Mouse (Mus musculus): ENCODE results near the gene Vdr. TPM values are rescaled to one million over a fixed set of nuclear protein-coding genes. Genes with fewer than 3 reads are reported as not detected.
A peak's percentile ranks its signal among the peaks of the same experiment; 100 is the strongest.

Vdr gene
- total RNA-seq, 2 experiments from 2014 or later: 0.59 to 4.1 TPM

DNA sequence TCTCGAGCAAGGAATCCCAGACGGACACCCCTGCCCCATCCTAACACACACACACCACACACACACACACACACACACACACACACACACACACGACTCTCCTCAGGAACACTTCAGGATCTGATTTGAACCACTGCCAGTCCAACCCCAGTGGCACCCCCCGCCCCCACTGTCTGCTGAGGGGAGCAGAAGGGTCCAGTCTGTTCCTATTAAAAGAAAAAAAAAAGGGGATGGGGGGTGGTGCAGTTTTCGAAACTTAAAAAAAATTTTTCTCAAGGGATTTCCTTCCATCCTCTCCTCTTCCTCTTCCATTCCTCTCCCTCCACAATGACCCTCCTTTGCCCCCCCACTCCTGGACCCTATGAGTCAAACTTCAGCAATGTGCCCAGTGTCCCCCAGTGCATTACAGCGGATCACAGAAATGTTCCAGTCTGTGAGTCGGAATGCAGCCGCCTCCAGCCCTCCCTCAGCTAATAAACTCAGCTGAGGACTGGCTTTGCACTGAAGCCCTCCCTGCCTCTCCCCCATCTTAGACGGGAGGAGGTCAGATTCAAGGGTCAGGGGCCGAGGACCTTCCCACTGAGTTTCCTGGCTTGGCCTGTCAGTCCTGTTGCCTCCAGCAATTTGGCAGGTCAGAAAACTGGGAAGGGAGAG is 78.3 kb downstream of the Vdr start:
- ATAC-seq (ENCODE audit: poor library complexity, severe bottlenecking): no peak

DNA sequence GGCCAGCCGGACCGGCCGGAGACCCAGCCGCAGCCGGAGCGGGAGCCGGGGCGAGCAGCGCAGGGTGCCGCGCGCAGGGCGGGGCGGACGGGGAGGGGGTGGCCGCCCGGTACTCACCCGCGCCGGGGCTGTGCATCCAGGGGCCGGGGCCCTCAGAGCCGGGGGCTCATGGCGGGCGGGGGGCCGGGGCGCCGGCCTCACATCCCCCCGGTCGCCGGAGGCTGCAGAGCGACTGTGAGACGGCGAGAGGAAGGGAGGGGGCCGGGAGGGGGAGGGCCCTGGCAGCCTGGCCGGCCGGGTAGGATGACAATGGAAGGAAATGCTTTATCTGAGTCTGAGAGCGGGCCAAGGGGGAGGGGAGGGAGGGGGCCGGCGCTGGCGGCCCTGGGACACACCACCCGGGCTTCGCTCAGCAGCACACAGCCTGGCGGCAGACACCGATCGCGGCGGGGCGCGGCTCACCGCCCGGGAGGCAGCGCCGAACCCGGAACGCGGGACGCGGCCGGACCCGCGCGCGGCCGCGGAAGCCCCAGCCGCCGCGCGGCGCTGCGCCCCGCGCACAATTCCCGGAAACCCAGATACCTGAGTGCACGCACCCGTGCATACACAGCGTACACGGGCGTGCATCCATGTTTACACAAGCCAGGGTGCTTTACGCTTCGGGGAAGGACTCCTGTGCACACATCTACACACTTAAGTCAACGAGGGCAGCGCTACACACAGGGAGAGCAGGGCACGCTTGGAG is 79.0 kb downstream of the Vdr start:
- peak; percentile 43 for ATAC-seq (ENCODE audit: poor library complexity, severe bottlenecking)

DNA sequence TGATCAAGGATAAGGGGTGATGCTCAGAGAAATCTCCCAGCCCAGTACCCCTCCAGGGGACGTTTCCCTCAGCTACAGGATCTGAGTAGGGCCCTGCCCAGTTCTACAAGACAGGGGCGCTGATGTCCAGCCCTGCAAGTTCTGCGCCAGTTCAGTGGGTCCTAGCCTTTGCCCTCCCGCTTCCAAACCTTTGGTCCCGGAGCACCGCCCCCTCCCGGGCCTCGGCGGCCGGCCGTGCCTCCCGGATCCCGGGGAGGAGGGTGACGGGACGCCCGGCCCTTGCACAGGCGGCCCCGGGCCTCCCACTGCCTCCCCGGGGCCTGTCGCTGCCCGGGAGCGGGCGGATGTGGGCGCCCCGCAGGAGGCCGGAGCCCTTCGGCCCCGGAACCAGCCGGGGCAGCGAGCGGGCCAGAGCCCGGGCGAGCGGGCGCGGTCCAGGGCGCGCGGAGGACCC is 79.6 kb downstream of the Vdr start:
- peak; percentile 26 for ATAC-seq (ENCODE audit: poor library complexity, severe bottlenecking)

DNA sequence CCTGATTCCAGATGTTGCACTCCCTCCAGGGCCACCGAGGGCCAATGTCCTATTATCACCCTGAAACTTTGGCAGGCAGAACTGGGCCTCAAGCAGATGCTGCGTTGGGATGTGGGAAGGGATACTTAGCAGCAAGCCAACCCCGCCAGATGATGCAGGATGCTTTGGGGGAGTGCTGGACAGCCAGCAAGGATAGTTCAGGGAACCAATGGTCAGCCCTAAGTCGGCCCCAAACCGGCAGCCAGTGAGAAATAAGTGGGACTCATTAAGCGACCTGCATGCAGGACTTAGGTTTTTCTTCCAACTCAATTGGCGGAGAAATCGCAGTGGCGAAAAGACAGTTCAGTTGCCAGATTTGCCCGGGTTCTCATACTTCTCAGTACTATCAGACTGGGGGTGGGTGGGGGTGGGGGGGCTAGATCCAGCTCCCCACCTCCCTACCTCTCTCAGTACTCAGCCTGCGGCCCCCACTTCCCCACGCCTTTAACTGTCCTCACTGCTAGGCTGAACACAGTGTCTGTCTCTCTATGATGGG is 80.1 kb downstream of the Vdr start:
- 0 out of 2 replicates have a peak, but pooled peaks have one; percentile 3 for ATAC-seq (ENCODE audit: poor library complexity, severe bottlenecking)

DNA sequence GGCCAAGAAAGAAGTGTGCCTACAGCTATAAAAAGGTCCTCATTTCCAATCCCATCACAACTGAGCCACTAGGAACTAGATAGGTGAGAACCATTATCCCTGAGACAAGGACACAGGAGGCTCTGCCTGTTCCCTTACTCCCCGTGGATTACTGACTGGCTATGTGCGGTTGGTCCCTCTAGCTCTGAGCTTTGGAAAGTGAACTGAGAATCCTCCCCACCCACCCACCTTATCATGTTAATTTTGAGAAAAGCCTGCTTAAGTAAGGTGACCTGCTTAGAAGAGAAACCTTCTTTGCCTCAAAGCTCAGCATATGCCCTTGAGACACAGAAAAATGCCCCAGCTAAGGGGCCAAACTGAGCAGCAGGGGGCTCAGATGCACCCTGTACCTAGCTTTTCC is 81.0 kb downstream of the Vdr start:
- no peak for ATAC-seq (ENCODE audit: poor library complexity, severe bottlenecking)

DNA sequence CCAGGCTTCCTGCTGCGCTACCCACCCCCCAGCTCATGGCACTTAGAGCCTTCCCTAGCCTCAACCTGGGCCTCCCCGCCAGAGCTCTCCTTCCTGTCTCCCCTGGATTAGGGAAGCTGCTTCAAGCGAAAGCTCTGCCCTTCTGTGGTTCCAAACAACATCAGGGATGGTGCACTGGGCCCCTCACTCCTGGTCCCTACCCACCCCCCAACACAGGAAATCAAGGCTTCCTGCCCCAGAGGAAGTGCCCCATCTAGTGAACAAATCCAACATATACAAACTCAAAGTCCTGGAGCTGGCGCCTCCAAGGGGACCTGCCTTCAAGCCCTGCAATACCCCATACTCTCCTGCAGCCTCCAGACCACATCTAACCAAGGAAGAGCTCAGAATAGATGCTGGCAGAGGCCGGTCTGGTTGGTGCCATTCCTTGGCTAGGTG is 81.5 kb downstream of the Vdr start:
- ATAC-seq (ENCODE audit: poor library complexity, severe bottlenecking): no peak

DNA sequence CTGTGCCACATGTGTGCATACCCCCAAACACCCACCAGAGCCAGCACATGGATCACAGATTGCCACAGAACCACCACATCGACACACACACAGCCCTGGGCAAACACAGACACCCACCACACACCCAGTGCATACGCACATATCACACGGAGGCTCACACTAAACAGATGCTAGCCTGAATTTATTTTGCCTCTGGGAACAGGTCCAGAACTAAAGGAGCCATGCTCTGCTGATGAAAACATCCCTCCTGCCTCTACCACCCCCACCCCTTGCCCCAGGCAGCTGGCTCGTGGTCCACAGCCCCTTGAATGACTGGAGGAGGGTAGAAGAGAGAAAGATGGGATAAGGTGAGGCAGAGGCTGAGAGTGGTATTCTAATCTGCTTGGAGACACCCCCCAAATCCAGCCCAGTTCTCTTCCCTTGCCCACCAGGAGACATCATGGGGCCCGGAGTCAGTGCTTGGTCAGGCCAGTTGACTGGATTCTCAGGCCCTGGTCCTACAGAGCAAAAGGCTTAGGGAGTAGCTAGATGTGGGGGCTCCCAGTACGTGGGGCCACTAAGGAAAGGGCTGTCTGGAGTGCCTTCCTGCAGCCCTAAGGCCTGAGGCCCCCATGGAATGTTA is 82.1 kb downstream of the Vdr start:
- no peak for ATAC-seq (ENCODE audit: poor library complexity, severe bottlenecking)

DNA sequence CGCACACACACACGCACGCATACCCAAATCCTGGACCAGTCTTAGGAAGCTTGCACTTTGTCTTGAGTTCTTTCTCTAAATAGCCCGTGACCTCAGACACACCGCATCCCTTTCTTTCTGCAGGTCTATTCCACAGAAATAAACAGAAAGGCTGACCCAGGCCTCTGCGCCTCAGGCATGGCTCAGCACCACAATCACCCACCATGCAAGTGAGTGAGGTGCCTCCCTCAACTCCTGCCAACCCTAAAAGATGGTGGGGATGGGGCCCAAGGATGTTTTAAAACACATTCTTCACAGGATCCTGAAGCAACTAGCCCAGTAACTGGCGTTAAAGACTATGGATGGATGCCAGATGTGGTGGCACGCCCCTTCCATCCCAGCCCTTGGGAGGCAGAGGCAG is 83.0 kb downstream of the Vdr start:
- no peak for ATAC-seq (ENCODE audit: poor library complexity, severe bottlenecking)

DNA sequence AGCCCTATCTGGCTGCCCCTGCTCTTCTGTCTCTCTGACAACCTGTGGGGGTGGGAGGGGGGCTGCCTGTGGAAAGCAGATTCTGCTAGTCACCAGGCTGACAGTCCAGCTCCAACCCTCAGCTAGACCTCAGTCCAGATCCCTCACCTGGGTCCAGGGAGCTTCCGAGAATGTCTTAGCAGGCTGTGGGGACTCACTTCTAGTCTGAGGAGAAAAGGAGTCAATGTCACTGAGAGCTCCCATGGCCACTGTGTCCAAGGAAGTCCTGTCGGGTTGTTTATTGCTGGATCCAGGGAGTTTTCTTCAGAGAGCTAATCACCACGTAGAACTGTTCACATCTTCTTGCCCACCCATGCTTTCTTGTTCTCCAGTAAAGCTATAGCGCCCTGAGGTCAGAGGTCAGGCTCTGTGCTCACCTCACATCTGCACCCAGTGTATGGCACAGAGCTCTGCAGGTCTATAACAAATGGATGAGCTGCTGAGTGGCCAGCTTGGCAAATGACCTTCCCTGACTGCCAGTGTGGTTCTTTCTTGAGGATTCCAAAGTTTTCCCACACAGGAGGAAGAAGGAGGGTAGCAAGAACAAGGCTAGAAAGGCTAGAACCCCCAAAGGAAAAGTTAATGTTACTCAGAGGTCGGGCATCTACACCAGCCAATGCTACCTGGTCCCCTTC is 83.7 kb downstream of the Vdr start:
- ATAC-seq (ENCODE audit: poor library complexity, severe bottlenecking): no peak

DNA sequence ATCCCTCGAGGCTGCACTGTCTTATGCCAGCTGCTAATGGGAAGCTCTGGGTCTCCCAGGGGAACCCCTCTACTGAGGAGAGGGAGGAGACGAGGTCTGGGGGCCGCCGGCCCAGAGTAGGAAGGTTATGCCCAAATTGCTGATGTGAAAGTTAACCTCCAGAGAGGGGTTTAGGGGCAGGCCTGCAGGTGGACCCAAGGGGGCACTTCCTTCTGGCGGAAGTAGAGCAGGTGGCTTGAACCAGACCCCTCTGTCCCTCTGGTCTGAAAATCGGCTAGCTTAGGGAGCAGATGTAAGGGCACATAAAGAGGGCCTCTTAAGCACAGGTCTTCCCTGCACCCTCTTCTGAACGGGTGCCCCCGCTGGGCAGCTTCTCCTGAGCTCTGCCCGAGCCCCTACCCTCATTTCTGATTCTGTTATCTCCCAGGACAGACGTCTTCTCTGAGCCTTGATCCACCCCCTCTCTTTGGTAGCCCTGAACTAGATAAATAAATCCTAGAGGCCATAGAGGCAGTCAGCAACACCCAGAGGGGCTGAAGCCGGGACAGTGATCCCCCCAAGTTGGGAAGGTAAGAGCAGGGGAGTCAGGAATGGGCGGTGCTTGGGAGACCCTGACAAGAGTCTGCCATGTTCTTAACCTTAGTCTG is 84.4 kb downstream of the Vdr start:
- no peak for ATAC-seq (ENCODE audit: poor library complexity, severe bottlenecking)

DNA sequence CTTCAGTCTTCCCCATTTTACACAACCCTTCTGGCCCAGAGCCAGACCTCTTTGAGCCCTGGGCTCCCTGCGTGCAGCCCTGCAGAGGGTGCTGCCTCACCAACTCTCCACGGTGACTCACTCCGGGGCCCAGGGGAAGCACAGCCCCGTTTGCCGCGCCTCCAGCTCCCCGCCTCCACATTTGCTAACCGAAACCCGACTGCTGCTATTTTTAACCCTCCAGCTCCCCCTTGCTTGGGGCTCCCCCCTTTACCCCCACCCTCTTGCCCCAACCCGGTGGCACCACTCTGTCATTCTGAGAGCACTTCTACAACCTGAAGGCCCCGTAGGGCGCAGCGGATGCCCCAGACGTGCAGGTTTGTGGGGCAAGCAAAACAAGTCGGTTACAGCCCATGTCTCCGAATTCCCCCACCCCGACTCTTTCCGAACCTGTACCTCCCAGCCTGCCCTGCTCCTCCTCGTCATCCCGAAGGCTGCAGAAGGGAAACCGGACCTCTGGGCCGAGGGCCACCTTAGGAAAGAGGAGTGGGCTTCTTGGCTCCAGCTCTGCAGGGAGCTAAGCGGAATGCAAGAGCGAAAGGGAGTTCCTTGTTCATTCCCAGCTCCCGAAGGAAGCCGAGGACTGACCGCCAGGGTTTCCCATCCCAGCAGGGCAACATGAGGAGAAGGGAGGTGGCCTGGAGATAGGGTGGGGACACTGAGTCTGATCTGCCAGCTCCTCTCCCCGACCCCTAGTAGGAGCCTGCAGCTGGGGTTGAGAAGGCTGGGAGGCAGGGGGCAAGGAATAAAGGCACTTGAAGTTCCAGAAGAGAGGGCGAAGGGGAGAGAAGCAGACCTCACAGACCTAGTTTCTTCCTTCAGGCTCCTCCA is 85.1 kb downstream of the Vdr start:
- peak; percentile 81 for ATAC-seq (ENCODE audit: poor library complexity, severe bottlenecking)

DNA sequence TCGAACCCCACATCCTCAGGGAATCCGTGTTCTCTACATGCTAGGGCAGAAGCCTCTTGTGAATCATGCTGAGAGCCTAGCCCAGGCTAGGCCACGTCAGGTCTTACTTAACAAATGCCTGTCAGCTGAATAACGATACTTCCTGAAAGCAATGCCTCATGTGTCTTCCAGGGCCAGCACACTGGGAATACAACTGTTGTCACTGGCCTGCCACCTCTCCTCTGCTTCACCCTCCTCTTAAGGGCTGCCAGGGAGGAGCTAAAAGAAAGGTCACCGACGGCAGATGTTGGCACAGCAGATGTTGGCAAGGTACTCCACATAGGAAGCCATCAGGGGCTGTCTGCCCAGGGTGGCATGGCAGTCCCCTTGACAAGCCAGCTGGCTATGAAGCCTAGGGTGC is 86.4 kb downstream of the Vdr start:
- ATAC-seq (ENCODE audit: poor library complexity, severe bottlenecking): no peak

DNA sequence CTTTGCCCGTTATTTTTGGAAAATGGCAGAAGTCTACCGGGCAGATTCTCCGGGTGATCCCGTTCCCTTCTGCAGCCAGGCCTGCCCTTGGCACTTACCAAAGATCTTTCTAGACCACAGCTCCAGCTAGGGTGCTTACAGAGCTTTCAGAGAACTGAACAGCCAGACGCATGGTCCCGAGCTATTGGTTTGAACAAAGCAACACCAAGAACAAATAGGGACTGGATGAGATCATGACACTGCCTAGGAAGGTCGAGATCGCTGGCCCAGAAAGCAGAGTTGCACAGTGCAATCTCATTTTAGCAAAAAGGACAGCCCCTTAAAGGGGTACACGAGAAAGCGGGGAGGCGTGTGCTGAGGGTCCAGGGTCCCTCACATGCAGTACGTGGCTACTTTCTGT is 87.0 kb downstream of the Vdr start:
- no peak for ATAC-seq (ENCODE audit: poor library complexity, severe bottlenecking)

DNA sequence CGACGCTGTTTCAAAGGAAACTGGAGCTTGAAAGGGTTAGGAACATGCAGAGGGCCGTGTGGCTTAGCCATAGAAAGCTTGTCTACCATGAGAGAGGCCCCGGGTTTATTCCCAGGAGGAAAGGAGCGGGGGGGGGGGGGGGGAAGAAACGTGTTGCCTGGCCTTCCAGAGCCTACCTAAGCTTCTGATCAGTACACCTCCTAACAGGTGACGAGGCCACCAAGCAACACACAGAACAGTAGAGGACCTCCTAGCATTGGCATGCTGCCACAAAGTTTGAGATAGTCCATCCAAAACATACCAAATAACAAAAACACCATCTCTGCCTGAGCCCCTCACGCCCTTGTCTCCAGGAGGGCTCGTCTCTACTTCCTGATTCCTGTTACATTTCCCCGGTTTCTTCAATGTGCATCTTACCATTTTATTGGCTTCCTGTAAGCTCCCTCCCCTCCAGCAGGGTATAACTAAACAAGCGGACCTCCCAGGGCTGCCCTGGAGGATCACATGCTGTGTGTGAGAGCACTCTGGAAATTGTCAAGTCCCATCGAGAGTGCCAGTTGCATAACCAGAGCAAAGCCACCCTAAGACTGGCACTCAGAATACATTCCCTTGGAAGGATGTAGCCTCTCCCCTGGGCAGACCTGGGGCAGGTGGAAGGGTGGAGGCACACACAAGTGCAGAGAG is 87.7 kb downstream of the Vdr start:
- ATAC-seq (ENCODE audit: poor library complexity, severe bottlenecking): no peak

DNA sequence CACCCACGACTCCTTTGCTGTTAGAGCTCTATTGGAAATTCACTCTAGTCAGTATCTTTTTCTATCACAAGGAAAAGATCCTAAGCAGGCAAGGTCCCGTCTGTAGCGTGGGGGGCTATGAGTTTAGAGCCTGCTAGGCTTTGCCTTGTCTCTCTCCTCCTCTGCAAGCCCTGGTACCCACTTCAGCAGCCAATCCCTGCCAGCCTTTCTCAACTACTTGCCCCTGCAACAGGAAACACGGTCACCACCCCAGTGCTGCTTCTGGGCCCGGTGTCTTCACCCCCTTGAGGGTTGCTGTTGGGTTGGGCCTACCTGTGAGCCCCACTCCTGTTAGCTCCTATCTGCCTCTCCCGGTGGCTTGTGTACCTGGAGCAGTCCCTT is 88.5 kb downstream of the Vdr start:
- ATAC-seq (ENCODE audit: poor library complexity, severe bottlenecking): peak; percentile 20; the same call in 1 of the 2 replicates

DNA sequence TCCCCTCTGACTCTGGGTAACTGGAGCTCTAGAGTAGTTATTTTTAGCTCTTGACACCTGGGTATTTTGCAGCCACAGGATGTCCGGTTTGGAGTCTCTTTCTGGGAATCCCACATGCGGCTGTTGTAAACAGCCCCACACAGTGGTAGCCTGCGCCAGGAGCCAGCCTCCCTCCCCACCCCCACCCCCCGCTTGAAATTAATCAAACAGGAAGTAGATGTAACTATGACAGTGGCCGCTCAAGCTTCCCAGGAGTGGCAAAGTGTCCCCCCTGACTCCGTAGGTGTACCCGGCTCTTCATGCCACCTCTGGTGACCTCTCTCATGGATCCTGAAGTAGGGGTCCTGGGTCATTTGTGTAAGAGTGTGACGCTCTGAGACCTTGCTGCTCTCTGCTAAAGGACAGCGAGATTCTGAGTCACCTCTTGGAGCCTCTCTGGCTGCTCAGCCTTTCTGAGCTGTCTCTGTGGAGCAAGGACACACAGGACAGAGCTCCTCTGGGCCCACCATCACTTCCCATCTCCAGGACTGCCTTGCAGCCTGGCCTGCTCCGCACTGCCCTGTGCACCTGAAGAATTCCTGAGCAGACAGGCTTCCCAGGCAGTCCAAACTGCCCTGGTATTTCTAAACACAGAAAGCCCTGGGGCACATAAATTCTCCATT is 89.0 kb downstream of the Vdr start:
- peak; percentile 36 for ATAC-seq (ENCODE audit: poor library complexity, severe bottlenecking)

DNA sequence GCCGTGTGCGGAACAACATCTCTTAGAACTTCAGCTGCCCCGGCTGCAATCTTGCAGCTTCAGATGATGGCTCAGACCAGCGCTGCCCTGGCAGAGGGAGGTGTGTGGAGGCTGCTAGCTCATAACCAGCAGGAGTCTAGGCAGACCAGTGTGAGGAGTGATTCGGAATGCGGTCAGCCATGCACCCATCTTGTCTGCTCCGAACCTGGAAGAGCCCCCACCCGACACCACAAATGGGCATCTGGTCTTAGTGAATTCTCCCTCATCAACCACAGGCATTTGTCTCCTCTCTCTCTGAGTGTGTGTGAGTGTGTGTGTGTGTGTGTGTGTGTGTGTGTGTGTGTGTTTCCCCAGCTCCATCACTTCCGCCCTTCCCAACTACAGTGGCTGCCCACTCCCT is 90.5 kb downstream of the Vdr start:
- ATAC-seq (ENCODE audit: poor library complexity, severe bottlenecking): no peak

DNA sequence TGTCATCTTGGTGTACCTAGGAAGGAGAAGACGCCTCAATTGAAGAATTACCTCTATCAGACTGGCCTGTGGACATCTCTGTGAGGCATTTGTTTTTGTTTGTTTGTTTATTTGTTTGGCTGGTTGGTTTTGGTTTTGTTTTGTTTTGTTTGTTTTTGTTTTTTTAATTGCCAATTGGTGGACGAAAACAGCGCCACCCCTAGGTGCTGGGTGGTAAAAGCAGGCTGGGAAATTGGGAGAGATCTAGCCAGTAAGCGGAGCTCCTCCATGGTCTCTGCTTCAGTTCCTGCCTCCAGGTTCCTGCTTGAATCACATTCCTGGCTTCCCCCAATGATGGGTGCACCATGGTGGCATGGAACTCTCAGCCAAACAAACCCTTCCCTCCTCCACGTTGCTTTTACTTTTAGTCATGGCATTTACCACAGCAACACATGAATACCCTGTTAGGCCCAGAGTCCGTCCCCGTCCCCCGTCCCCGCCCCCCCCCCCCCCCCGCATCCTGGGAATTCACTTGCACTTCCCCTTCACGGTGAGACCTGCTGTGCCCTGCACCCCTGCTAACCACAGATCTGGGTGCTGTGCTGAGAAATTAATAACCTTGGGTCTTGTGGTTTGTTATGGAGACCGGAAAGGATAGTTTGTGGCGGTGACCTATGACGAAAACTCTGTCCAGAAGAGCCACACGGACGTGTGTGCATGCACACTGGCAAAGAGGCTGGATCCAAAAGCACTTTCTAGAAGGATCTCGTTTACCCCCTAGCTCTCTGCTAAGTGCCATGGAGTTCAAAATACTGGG is 94.0 kb downstream of the Vdr start:
- ATAC-seq (ENCODE audit: poor library complexity, severe bottlenecking): peak; percentile 51
